Mouse (Mus musculus) limb, embryonic 13.5 days (tissue): ENCODE measurements around the gene Tbck. TPM values are rescaled to one million over a fixed set of nuclear protein-coding genes. Genes with fewer than 3 reads are reported as not detected.

Experiments
- ATAC-seq: fragments of 200-750 bp; cut with Nextera tagmentation; 2 replicates; pipeline ENCODE4 v1.8.0; 2017; ENCODE audit warnings: low read depth, moderate number of reproducible peaks, moderate TSS enrichment; ENCODE audit not compliant: low FRiP score
- H3K27ac ChIP-seq: fragments of 300-500 bp; sonication (generic); 2 replicates; pipeline ENCODE4 v1.5.1; 2015; ENCODE audit warnings: inconsistent platforms, mild to moderate bottlenecking, moderate library complexity
- H3K27me3 ChIP-seq: fragments of 300-500 bp; sonication (generic); 2 replicates; pipeline ENCODE4 v1.6.1; 2015; ENCODE audit warnings: mild to moderate bottlenecking, inconsistent platforms
- H3K36me3 ChIP-seq: fragments of 300-500 bp; sonication (generic); 2 replicates; pipeline ENCODE4 v1.6.1; 2015; ENCODE audit warnings: inconsistent platforms, mild to moderate bottlenecking, moderate library complexity
- H3K4me1 ChIP-seq: fragments of 300-500 bp; sonication (generic); 2 replicates; pipeline ENCODE4 v1.6.1; 2015; ENCODE audit warnings: inconsistent platforms
- H3K4me2 ChIP-seq: fragments of 300-500 bp; sonication (generic); replicated peaks from 2 replicates; pipeline ENCODE4 v1.6.1; 2015; ENCODE audit warnings: inconsistent platforms, mild to moderate bottlenecking, moderate library complexity
- H3K4me3 ChIP-seq: fragments of 300-500 bp; sonication (generic); 2 replicates; pipeline ENCODE4 v1.5.1; 2015; ENCODE audit warnings: moderate library complexity, mild to moderate bottlenecking, inconsistent platforms
- H3K9ac ChIP-seq: fragments of 300-500 bp; sonication (generic); 2 replicates; pipeline ENCODE4 v1.6.1; 2015; ENCODE audit warnings: mild to moderate bottlenecking, inconsistent platforms
- H3K9me3 ChIP-seq: fragments of 300-500 bp; sonication (generic); 2 replicates; pipeline ENCODE4 v1.6.1; 2016; ENCODE audit warnings: inconsistent platforms
- WGBS: fragments of 180-500 bp; shearing (Covaris S2); methylation state at CpG from one replicate; pipeline ENCODE4 v1.1.7; 2015; 5-methylcytosine and 5-hydroxymethylcytosine counted together
- polyA plus RNA-seq: library from polyadenylated mRNA; unstranded; fragments of >200 nt; fragmentation: Nextera tagmentation; extraction: Ambion mirVana; gene quantifications from 2 replicates; pipeline ENCODE4 v1.2.1, GENCODE M21; 2015

Gene Tbck
- polyA plus RNA-seq, 1 experiment from 2014 or later = 30.9 TPM

DNA sequence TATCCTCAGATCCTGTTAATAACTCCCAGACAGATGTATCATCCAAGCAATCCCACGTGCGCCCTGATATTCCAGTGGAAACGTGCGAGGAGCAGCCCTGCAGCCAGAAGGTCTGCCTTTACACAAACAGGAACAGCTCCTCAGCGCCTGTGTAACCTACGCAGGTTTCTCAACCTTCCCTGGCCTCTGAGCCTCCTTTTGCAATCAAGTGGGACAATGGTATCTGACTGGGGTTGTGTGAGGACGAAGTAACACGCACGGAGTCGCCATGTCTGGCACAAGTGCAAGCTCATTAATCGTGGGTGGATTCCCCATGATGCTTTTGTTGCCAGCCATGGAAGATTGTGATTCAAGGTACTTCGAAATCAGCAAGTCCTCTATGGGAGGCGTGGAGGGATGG lies 179.9 kb downstream of the Tbck start:
- Histone ChIP-seq H3K4me1 (peaks cover 19% of the 10 kb centered on the region), H3K4me2 (no peak overlapping the region), H3K9ac (no peak overlapping the region), H3K27ac (no peak overlapping the region), H3K9me3 (no peaks in the 10 kb centered on the region), H3K27me3 (no peaks in the 10 kb centered on the region), H3K4me3 (no peak overlapping the region), H3K36me3 (no peaks in the 10 kb centered on the region)
- ATAC-seq = no peak
- WGBS = 82% methylated on average over 13 of the region's 13 CpGs

DNA sequence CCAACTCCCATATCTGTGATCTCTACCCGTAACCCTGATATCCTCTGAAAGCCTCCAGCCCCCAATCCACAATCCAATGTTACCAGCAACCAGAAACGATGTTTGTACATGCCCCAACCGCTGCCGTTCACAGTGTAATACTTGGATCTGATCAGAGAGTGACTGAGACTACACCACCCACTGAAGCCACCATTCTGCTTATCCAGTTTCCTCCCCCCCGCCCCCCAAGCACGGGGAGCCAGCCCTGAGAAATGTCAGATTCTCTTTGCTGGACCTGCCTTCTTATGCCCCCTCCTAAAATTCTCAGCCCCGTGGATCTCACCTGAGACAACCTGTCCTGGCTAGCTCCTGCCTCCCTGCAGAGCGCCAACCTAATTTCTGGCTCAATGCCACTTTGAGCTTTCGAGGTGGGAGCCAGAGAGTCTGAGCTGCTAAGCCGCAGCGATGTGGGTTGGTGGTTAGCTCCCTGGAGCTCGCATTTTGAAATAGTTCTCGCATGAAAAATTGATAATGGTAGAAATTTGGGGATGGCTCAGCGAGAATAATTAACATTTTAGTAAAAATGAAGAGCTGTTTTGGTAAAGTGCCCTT lies 180.5 kb downstream of the Tbck start:
- ATAC-seq = no peak
- no peak overlapping the region for H3K27ac ChIP-seq
- H3K27me3 ChIP-seq = no peaks in the 10 kb centered on the region
- H3K9me3 ChIP-seq = no peaks in the 10 kb centered on the region
- H3K9ac ChIP-seq = no peak overlapping the region
- H3K4me3 ChIP-seq = no peak overlapping the region
- no peak overlapping the region for H3K4me2 ChIP-seq
- H3K36me3 ChIP-seq = no peaks in the 10 kb centered on the region
- WGBS = 69% methylated on average over 14 of the region's 14 CpGs
- H3K4me1 ChIP-seq = peaks cover 19% of the 10 kb centered on the region

DNA sequence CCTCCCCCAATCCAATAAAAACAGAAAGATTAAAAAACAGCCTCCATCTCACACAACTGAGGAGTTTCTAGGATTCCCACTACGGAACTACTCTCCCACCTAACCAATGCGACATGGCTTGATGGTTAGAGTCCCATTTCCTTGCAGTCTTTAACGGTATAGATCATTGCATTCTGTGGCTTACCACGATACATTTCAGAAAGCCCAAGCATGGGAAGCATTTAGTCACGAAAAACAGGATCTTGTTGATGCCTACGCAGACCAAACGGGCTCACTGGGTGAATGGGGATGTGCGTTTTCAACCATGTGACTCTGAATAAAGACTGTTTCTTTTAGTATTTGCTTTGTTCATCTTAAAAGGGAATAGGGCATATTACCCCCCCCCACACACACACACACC lies 181.0 kb downstream of the Tbck start:
- Histone ChIP-seq H3K4me1 (peaks cover 13% of the 10 kb centered on the region), H3K36me3 (no peaks in the 10 kb centered on the region), H3K4me3 (no peak overlapping the region), H3K27ac (no peak overlapping the region), H3K9ac (no peak overlapping the region), H3K4me2 (no peak overlapping the region), H3K9me3 (no peaks in the 10 kb centered on the region), H3K27me3 (no peaks in the 10 kb centered on the region)
- WGBS = 85% methylated on average over 8 of the region's 8 CpGs
- no peak for ATAC-seq

DNA sequence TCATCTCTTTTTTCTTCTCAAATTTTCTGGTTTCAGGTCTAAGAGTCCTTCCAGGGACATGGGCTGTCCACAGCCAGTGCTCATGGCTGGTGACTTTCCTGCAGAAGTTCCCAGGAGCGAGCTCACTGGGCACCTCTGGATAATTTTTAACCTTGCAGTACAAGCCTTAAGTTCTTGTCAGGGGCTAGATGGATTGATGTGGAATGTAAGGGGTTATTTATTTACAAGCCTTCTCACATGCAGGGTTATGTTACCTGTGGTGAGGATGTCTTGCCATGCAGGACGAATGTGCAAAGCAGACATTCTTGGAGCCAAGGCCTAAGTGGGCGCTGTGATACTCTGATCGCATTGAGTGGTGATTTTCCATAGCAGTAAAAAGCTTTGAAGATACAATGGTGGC lies 181.7 kb downstream of the Tbck start:
- ATAC-seq = no peak

DNA sequence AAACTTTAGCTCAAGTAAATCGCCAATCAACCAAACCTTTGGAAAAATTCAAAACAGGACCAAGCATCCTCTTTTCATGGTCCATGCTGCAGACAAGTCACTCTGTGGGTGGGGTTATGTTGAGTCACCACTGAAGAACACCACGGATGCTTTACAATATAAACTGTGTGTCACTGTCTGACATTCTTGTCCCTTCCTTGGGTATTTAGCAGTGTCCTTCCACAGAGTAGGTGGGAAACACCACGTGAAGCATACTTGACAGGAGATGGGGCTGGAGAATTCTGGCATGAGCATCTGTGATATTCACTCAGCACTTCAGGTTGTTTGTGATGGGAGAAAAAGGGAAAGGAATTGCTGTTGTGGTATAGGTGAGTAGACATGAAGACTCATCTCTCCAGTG lies 183.0 kb downstream of the Tbck start:
- Histone ChIP-seq H3K4me2 (no peak overlapping the region), H3K9ac (no peak overlapping the region), H3K9me3 (no peaks in the 10 kb centered on the region), H3K36me3 (no peaks in the 10 kb centered on the region), H3K4me1 (peaks cover 3% of the 10 kb centered on the region; the same call in 1 of the 2 replicates), H3K4me3 (no peak overlapping the region), H3K27ac (no peak overlapping the region), H3K27me3 (no peaks in the 10 kb centered on the region)
- 87% methylated on average over 3 of the region's 3 CpGs for WGBS
- ATAC-seq = no peak

More for the DNA sequence above, 181.7 kb downstream of the Tbck start:
- H3K9me3 ChIP-seq = no peaks in the 10 kb centered on the region
- no peak overlapping the region for H3K9ac ChIP-seq
- WGBS = 82% methylated on average over 4 of the region's 4 CpGs
- no peaks in the 10 kb centered on the region for H3K27me3 ChIP-seq
- no peak overlapping the region for H3K4me2 ChIP-seq
- H3K4me1 ChIP-seq = peaks cover 7% of the 10 kb centered on the region
- H3K4me3 ChIP-seq = no peak overlapping the region
- no peaks in the 10 kb centered on the region for H3K36me3 ChIP-seq
- H3K27ac ChIP-seq = no peak overlapping the region

DNA sequence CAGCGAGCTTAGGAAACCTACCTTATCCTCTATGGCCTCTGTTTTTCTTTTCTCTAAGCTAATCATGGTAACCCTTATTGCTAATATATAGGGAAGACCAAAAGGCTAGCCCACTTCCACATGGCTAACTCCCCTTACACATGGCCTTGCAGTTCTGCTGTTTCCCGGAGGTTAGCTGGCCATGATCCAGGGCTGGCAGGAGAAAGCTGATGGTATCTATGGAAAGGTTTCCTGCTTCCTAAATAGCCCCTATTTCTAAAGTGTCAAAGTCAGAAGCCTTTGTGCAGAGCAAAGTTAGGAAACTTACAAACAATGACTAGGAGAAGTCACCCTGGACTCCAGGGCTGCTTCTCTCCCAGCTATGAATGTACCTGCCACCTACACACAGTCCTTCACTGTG lies 184.9 kb downstream of the Tbck start:
- Histone ChIP-seq H3K27me3 (no peaks in the 10 kb centered on the region), H3K4me1 (peaks cover 3% of the 10 kb centered on the region; the same call in 1 of the 2 replicates), H3K4me3 (no peak overlapping the region), H3K9ac (no peak overlapping the region), H3K9me3 (no peaks in the 10 kb centered on the region), H3K27ac (no peak overlapping the region), H3K4me2 (no peak overlapping the region), H3K36me3 (no peaks in the 10 kb centered on the region)
- WGBS = 76% methylated on average over 2 of the region's 2 CpGs
- no peak for ATAC-seq

DNA sequence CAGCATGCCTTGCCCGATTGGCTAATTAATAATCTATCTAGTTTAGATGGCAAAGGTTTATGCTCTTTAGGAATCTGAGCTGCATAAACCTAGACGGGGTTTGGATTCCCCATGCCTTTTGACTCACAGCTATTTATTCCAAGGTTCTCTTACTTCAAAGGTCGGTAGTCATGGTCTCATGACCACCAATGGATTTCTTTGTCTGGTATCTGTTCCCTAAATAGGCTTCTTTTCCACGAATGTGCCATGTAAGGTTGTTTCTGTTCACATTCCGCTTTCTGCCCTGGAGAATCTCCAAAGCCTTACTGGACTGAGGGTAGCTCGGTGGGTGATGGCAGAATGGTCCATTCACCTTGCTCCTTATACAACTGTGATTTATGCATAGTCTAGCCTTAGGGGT lies 186.1 kb downstream of the Tbck start:
- no peaks in the 10 kb centered on the region for H3K36me3 ChIP-seq
- H3K4me2 ChIP-seq = no peak overlapping the region
- no peaks in the 10 kb centered on the region for H3K4me1 ChIP-seq
- no peak overlapping the region for H3K9ac ChIP-seq
- no peak overlapping the region for H3K4me3 ChIP-seq
- no peaks in the 10 kb centered on the region for H3K27me3 ChIP-seq
- 89% methylated on average over 6 of the region's 6 CpGs for WGBS
- no peak overlapping the region for H3K27ac ChIP-seq
- no peak for ATAC-seq
- H3K9me3 ChIP-seq = no peaks in the 10 kb centered on the region

DNA sequence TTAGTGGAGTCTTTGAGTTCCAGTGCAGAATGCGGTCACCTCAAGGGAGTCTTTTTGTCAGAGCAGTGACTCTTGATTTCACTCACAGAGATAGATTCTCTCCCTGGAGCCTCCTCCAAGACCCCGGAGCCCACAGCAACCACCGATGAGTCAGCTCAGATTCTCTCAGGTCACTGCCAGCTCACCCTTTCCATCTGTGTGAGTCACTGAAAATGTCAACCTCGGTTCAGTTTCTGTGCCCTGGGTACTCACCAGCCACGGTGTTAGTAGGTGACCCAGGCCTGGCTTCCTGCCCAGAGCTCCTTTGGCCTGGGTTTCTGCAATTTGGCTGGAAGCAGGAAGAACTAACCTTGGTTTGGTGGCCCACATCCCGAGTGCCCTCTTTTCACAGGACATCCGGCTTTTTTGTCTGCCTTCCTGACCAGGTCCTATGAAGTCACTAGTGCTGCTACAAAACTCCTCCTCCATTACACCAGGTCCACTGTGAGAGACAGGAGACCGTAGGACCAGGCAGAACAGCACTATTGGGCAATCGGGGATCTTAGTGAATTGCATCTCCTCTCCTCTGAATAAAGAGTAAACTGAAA lies 187.5 kb downstream of the Tbck start:
- H3K9me3 ChIP-seq = no peaks in the 10 kb centered on the region
- H3K27ac ChIP-seq = no peak overlapping the region
- H3K4me2 ChIP-seq = no peak overlapping the region
- 82% methylated on average over 9 of the region's 9 CpGs for WGBS
- no peak overlapping the region for H3K9ac ChIP-seq
- no peaks in the 10 kb centered on the region for H3K36me3 ChIP-seq
- no peak overlapping the region for H3K4me3 ChIP-seq
- H3K4me1 ChIP-seq = peaks cover 8% of the 10 kb centered on the region
- ATAC-seq = no peak
- H3K27me3 ChIP-seq = no peaks in the 10 kb centered on the region

DNA sequence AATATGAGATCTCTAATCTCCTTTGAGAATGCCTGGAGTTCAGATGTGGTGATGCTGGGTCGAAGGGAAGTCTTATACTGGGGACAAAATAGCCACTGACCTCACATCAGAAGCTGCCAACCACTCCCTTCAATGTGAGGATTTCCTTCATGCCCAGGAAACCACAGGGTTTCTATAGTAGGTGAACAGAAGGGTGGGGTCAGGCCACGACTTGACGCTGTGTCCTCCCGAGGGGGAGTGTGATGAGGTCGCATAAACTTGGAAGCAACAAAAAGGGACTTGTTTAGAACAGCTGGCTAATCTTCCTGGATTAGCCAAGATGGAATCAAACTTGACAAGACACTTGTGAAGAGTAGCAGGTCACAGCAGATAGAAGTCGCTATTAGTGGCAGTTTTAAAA lies 189.3 kb downstream of the Tbck start:
- no peak overlapping the region for H3K4me3 ChIP-seq
- H3K9me3 ChIP-seq = no peaks in the 10 kb centered on the region
- H3K4me1 ChIP-seq = peaks cover 21% of the 10 kb centered on the region
- no peak overlapping the region for H3K9ac ChIP-seq
- WGBS = 66% methylated on average over 6 of the region's 6 CpGs
- no peak overlapping the region for H3K4me2 ChIP-seq
- H3K27ac ChIP-seq = no peak overlapping the region
- ATAC-seq = no peak
- H3K36me3 ChIP-seq = no peaks in the 10 kb centered on the region
- H3K27me3 ChIP-seq = no peaks in the 10 kb centered on the region

DNA sequence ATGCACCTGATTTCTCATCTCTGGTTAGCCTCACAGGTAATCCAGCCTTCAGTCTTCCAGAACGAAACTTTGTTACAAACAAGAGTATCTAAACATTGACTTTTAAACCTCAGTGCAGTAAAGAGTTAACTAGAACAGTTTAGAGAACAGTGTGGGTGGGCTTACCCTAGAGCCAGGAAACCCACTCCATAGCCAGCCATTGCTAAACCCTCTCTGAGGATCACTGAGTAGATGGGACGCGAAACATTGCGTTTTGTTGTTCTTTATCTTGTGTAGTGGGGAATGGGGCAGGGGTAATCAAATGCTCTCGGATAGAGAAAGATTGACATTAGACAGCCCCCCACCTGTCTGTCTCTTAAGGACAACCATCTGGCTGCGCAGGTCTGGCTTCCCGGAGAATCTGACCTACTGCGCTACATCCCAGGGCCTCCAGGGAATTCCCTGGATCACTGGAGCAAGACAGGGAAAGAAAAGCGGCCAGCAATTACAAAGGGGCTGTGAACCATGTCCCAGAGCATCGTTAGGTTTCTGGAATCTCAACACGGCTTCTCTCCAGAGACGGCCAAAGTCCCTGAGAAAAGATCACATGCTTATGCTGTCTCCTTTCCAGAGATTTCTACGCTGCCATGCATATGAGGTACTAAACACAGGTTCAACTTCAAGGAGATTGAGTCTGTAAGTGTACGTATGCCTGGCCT lies 192.2 kb downstream of the Tbck start:
- H3K27me3 ChIP-seq = no peaks in the 10 kb centered on the region
- ATAC-seq = peak; percentile 14; the same call in 1 of the 2 replicates
- peaks cover 21% of the 10 kb centered on the region for H3K4me1 ChIP-seq
- no peak overlapping the region for H3K9ac ChIP-seq
- H3K36me3 ChIP-seq = no peaks in the 10 kb centered on the region
- H3K4me2 ChIP-seq = 0 out of 2 replicates have a peak overlapping the region, but pooled peaks have one; percentile 19
- no peak overlapping the region for H3K27ac ChIP-seq
- no peaks in the 10 kb centered on the region for H3K9me3 ChIP-seq
- WGBS = 48% methylated on average over 14 of the region's 14 CpGs
- no peak overlapping the region for H3K4me3 ChIP-seq

DNA sequence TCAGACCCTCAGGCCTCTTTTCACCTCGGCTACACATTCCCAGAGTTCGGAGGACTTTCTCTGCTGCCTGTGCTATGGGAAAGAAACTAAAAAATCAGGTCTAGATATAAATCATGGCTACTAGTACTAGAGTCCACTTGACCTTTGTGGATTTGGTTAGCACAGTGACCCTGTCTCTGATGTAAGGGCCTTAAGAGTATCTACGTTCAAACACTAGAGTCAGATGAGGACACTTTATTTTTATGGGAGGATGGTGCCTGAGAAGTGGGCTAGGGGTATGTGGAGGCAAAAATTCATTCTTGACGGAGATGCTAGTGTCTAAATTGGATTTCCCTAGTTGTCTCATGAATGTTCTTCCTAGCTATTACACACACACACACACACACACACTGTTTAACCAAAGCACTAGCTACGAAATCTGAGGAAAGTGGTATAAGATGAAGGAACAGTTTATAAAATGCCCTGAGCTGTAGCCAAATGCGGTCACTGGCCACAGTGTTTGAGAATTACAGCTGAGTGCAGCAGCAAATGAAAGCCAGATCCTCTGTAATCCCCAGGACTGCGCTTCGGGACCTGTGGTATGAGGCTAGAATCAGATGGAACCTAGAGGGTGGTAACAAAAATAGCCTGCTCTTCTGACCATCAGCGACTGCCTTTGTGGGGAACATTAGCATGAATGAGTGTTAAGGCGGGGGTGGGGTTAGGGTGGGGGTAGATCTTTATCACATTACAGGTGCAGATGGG lies 193.2 kb downstream of the Tbck start:
- ATAC-seq = peak; percentile 60; the same call in 1 of the 2 replicates
- WGBS = 30% methylated on average over 10 of the region's 10 CpGs
- no peak overlapping the region for H3K4me2 ChIP-seq

DNA sequence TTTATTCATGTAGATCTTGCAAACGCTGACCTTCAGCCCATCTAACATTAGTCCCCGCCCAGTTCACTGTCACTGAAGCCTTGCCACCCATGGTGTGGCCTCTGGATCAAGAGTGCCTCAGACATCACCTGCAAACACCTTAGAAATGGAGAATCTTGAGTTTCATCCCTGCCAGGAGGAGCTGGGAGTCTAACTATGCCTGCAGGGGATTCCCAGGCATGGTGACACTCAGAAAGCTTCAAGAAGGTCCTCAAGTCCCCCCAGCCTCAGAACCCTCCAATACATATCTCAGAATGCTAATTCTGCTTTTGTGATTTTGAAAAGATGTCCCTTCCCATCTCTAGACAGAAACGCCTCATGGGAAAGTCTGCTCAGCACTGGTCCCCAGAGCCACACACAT lies 196.4 kb downstream of the Tbck start:
- ATAC-seq = no peak
- Histone ChIP-seq H3K9ac (no peak overlapping the region), H3K27ac (no peak overlapping the region), H3K4me1 (peaks cover 21% of the 10 kb centered on the region), H3K36me3 (no peaks in the 10 kb centered on the region), H3K4me3 (no peak overlapping the region), H3K27me3 (no peaks in the 10 kb centered on the region), H3K4me2 (no peak overlapping the region), H3K9me3 (no peaks in the 10 kb centered on the region)
- WGBS = 78% methylated on average over 3 of the region's 3 CpGs

More for the DNA sequence above, 193.2 kb downstream of the Tbck start:
- Histone ChIP-seq H3K9ac (no peak overlapping the region), H3K27ac (no peak overlapping the region), H3K4me1 (peaks cover 21% of the 10 kb centered on the region), H3K4me3 (no peak overlapping the region), H3K9me3 (no peaks in the 10 kb centered on the region), H3K27me3 (no peaks in the 10 kb centered on the region), H3K36me3 (no peaks in the 10 kb centered on the region)
